Mouse (Mus musculus) heart, adult 2 months (tissue): Measurements from ENCODE around the gene Maz. TPM values are rescaled to one million over a fixed set of nuclear protein-coding genes. Genes with fewer than 3 reads are reported as not detected.

ENCODE experiments used
- DNase-seq, 2 experiments: peaks; one replicate each; pipeline ENCODE4 v3.0.0; 2021
- H3K27ac ChIP-seq: fragments of 200-600 bp; 2 replicates; pipeline ENCODE4 v1.8.1; 2022
- H3K27me3 ChIP-seq: fragments of 200-500 bp; 2 replicates; pipeline ENCODE4 v1.6.1; 2012; ENCODE audit warnings: mild to moderate bottlenecking, low read length, inconsistent platforms, mixed read lengths; ENCODE audit not compliant: control insufficient read depth, insufficient read depth
- H3K36me3 ChIP-seq: fragments of 200-500 bp; 2 replicates; pipeline ENCODE4 v1.6.1; 2012; ENCODE audit warnings: low read length, inconsistent platforms; ENCODE audit not compliant: control insufficient read depth, insufficient read depth
- H3K4me1 ChIP-seq: fragments of 200-500 bp; 2 replicates; pipeline ENCODE4 v1.6.1; 2011; ENCODE audit warnings: low read length; ENCODE audit not compliant: control insufficient read depth, insufficient read depth
- H3K4me3 ChIP-seq: fragments of 200-600 bp; 2 replicates; pipeline ENCODE4 v1.8.1; 2022
- H3K79me2 ChIP-seq: fragments of 200-500 bp; replicated peaks from 2 replicates; pipeline ENCODE4 v1.6.1; 2012; ENCODE audit warnings: mild to moderate bottlenecking, inconsistent platforms, low read length, moderate library complexity, mixed read lengths; ENCODE audit not compliant: control insufficient read depth, insufficient read depth
- H3K9ac ChIP-seq: fragments of 200-500 bp; 2 replicates; pipeline ENCODE4 v1.6.1; 2012; ENCODE audit warnings: low read depth, mild to moderate bottlenecking, control low read depth, inconsistent platforms, low read length, mixed read lengths
- CTCF ChIP-seq: fragments of 200-600 bp; IDR thresholded peaks from 2 replicates; pipeline ENCODE4 v1.8.1; 2022; ENCODE audit warnings: antibody characterized with exemption, mild to moderate bottlenecking, moderate library complexity
- EP300 ChIP-seq: fragments of 200-500 bp; IDR thresholded peaks from 2 replicates; pipeline ENCODE4 v1.6.1; 2011; ENCODE audit warnings: low read depth, low read length, control low read depth; ENCODE audit not compliant: insufficient read depth
- POLR2A ChIP-seq: fragments of 200-500 bp; IDR thresholded peaks from 2 replicates; pipeline ENCODE4 v1.6.1; 2011; ENCODE audit warnings: mild to moderate bottlenecking, low read depth, low read length, control low read depth; ENCODE audit not compliant: insufficient read depth
- WGBS: fragments of 180-500 bp; shearing (Covaris S2); methylation state at CpG from one replicate; pipeline ENCODE4 v1.1.7; 2018; 5-methylcytosine and 5-hydroxymethylcytosine counted together
- intact Hi-C: fragments of 180-260 bp; cut with DNase I; formaldehyde crosslinking; loops from one replicate; pipeline ENCODE4 v1.15.1; 2025
- polyA plus RNA-seq: library from polyadenylated mRNA; depleted of rRNA; stranded (reverse); fragments of >200 nt; gene quantifications from 2 replicates; pipeline ENCODE4 v1.2.3, GENCODE M21; 2012
- total RNA-seq, 2 experiments: library from RNA; stranded (reverse); gene quantifications; 2 replicates each; pipeline ENCODE4 v1.2.3; 2021

Maz gene
- total and polyA plus RNA-seq, 3 experiments: 56.5 to 59.8 (median 57.1) TPM

- Histone ChIP-seq H3K27ac (no peak overlapping the region; the same call in 1 of the 2 replicates), H3K27me3 (no peaks in the 10 kb centered on the region), H3K9ac (no peak overlapping the region), H3K36me3 (peaks cover 5% of the 10 kb centered on the region), H3K4me1 (peaks cover 11% of the 10 kb centered on the region), H3K4me3 (no peak overlapping the region), H3K79me2 (no peaks in the 10 kb centered on the region; the same call in 1 of the 2 replicates)
- 75% methylated on average over 14 of the region's 14 CpGs for WGBS
- TF ChIP-seq CTCF (no peak), POLR2A (no peak), EP300 (no peak)
- DNase-seq: no peak
- intact Hi-C loops: loop anchor here (10.0 kb wide), 1 partner anchor 175 kb away; the partner anchor contains the start of gene Cd2bp2
These were observed 7.4 kb downstream of the Maz start for GRCm38 (mm10) chr7:127019306-127019960.

GRCm38 (mm10) chr7:127018416-127019305 is 8.2 kb downstream of the Maz start:
- Histone ChIP-seq H3K9ac (no peak overlapping the region), H3K4me1 (peaks cover 11% of the 10 kb centered on the region), H3K27me3 (no peaks in the 10 kb centered on the region), H3K4me3 (no peak overlapping the region), H3K36me3 (peaks cover 5% of the 10 kb centered on the region), H3K79me2 (peaks cover 2% of the 10 kb centered on the region; the same call in 1 of the 2 replicates), H3K27ac (peak overlapping the region; percentile 15)
- 57% methylated on average over 15 of the region's 15 CpGs for WGBS
- DNase-seq: peak in 1 of 2 experiments; percentile 10
- TF ChIP-seq CTCF (no peak), EP300 (no peak), POLR2A (no peak)
- intact Hi-C loops: loop anchor here (10.0 kb wide), 1 partner anchor 176 kb away; the partner anchor contains the start of gene Cd2bp2

DNA sequence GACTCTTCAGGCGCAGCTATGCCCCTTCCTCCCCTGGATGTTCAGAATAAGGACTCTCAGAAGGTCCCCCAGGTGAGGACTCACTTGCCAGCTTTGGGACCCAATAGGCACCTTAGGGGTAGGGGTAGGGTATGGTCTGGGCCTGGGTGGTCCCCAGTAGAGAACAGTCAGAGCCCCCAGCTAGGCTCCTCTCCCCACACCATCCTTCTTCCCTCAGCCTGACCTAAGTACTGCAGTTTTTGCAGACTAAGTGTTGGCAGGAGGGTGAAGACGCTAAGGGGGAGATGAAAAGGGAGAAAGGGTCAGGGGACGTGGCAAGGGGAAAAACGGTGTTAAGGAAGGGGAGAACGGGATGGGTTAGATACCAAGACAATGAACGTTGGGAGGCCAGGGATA is 8.9 kb downstream of the Maz start:
- intact Hi-C loops: loop anchor here (1.0 to 10.0 kb wide), 4 partner anchors 7 to 177 kb away; partner anchors contain the start of genes Cd2bp2 and Cdiptos
- Histone ChIP-seq H3K4me1 (peaks cover 15% of the 10 kb centered on the region), H3K4me3 (no peak overlapping the region), H3K9ac (0 out of 2 replicates have a peak overlapping the region, but pooled peaks have one; percentile 12), H3K27me3 (no peaks in the 10 kb centered on the region), H3K79me2 (peaks cover 2% of the 10 kb centered on the region; the same call in 1 of the 2 replicates), H3K27ac (peak overlapping the region; percentile 93), H3K36me3 (peaks cover 5% of the 10 kb centered on the region)
- DNase-seq: peak in 1 of 2 experiments; percentile 8
- WGBS: 52% methylated on average over 6 of the region's 6 CpGs
- TF ChIP-seq POLR2A (no peak), CTCF (no peak), EP300 (no peak)

GRCm38 (mm10) chr7:127016971-127017949 is 9.6 kb downstream of the Maz start, which contains the start of gene Pagr1a:
Pagr1a (minus strand) TSS chr7:127017352.
- Histone ChIP-seq H3K27ac (peak within 1 kb of the TSS; percentile 93), H3K9ac (peak within 1 kb of the TSS; percentile 87), H3K4me1 (peaks cover 15% of the 10 kb centered on the region), H3K36me3 (peaks cover 5% of the 10 kb centered on the region), H3K4me3 (peak within 1 kb of the TSS; percentile 82), H3K79me2 (peaks cover 2% of the 10 kb centered on the region; the same call in 1 of the 2 replicates), H3K27me3 (no peaks in the 10 kb centered on the region)
- intact Hi-C loops: loop anchor here (1.0 to 10.0 kb wide), 4 partner anchors 8 to 178 kb away; partner anchors contain the start of genes Cd2bp2 and Cdiptos
- DNase-seq: peak; percentile 95 to 97
- WGBS: 2% methylated on average over 39 of the region's 39 CpGs
- TF ChIP-seq EP300: peak; percentile 43
- TF ChIP-seq POLR2A: peak; percentile 94
- peak; percentile 90 for TF ChIP-seq CTCF
